Mouse (Mus musculus) megakaryocyte, embryonic 14.5 days (primary cell): Measurements from ENCODE around the gene Nudt8.

Experiments used
- FLI1 ChIP-seq: IDR thresholded peaks from 2 replicates; pipeline ENCODE4 v1.6.1; 2012; ENCODE audit warnings: low read length, inconsistent platforms, mixed read lengths
- GATA1 ChIP-seq: IDR thresholded peaks from 3 replicates; pipeline ENCODE4 v1.6.1; 2012; ENCODE audit warnings: mixed read lengths, low read length, inconsistent platforms, borderline replicate concordance

- TF ChIP-seq GATA1 (no peak), FLI1 (no peak)
These were observed 12.7 kb downstream of the Nudt8 start for GRCm38 (mm10) chr19:4013066-4013465.
